Mouse (Mus musculus): Measurements from ENCODE around the gene Nxf2.

GRCm38 (mm10) chrX:134963305-134964094, 1.1 kb downstream of the Nxf2 start:
- TF ChIP-seq CTCF (IDR thresholded peaks at IDR 0.05; ENCODE audit: low read depth) (no peak), EP300 (IDR thresholded peaks at IDR 0.05; ENCODE audit: low read depth) (no peak)
